Mouse (Mus musculus) liver, embryonic 16.5 days (tissue): ENCODE measurements around the gene Fam243. TPM values are rescaled to one million over a fixed set of nuclear protein-coding genes. Genes with fewer than 3 reads are reported as not detected.

Source experiments
- ATAC-seq: fragments of 200-750 bp; cut with Nextera tagmentation; 2 replicates; pipeline ENCODE4 v1.8.0; 2017; ENCODE audit warnings: low read depth, mild to moderate bottlenecking, moderate number of reproducible peaks, moderate library complexity
- H3K27ac ChIP-seq: fragments of 300-500 bp; sonication (generic); 2 replicates; pipeline ENCODE4 v1.5.1; 2014; ENCODE audit warnings: mild to moderate bottlenecking, low read length
- H3K27me3 ChIP-seq: fragments of 300-500 bp; sonication (generic); 2 replicates; pipeline ENCODE4 v1.6.1; 2014; ENCODE audit warnings: low read depth, low read length, mixed read lengths; ENCODE audit not compliant: control insufficient read depth, insufficient read depth
- H3K36me3 ChIP-seq: fragments of 300-500 bp; sonication (generic); 2 replicates; pipeline ENCODE4 v1.6.1; 2014; ENCODE audit warnings: mild to moderate bottlenecking; ENCODE audit not compliant: control insufficient read depth, insufficient read depth
- H3K4me1 ChIP-seq: fragments of 300-500 bp; sonication (generic); 2 replicates; pipeline ENCODE4 v1.6.1; 2014; ENCODE audit warnings: low read depth, low read length, mixed read lengths; ENCODE audit not compliant: control insufficient read depth
- H3K4me2 ChIP-seq: fragments of 300-500 bp; sonication (generic); 2 replicates; pipeline ENCODE4 v1.6.1; 2014; ENCODE audit warnings: low read depth, low read length, mixed read lengths
- H3K4me3 ChIP-seq: fragments of 300-500 bp; sonication (generic); 2 replicates; pipeline ENCODE4 v1.5.1; 2014; ENCODE audit warnings: low read depth, mild to moderate bottlenecking, low read length
- H3K9ac ChIP-seq: fragments of 300-500 bp; sonication (generic); 2 replicates; pipeline ENCODE4 v1.6.1; 2014; ENCODE audit warnings: low read depth, low read length
- H3K9me3 ChIP-seq: fragments of 300-500 bp; sonication (generic); replicated peaks from 2 replicates; pipeline ENCODE4 v1.6.1; 2016; ENCODE audit warnings: low read length; ENCODE audit not compliant: control insufficient read depth
- WGBS: fragments of 180-500 bp; shearing (Covaris S2); extraction: QIAGEN DNeasy Blood & Tissue Kit; methylation state at CpG from one replicate; pipeline ENCODE4 v1.1.7; 2014; ENCODE audit not compliant: insufficient replicate concordance; 5-methylcytosine and 5-hydroxymethylcytosine counted together
- polyA plus RNA-seq: library from polyadenylated mRNA; unstranded; fragments of >200 nt; fragmentation: Nextera tagmentation; extraction: Ambion mirVana; gene quantifications from 2 replicates; pipeline ENCODE4 v1.2.1, GENCODE M21; 2015

Gene Fam243
- polyA plus RNA-seq, 1 experiment from 2014 or later, result not detected

DNA sequence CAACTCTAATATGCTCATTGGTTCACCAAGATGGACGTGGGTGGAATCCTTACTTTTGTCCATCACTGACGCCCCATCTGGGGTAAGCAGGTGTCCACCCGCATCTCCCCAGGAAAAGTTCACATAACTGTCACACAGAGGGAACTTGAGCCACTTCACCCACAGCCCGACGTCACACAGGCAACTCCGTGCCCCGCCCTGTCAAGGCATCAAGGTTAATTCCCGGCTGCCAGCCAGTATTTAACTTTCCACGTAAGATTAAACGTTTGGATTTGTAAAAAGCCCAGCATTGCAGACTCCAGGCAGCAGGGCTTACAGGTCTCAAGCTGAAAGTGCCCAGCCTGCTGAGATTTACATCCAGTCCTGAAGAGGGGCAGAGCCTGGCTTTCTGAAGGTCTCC, 29.1 kb downstream of the Fam243 start, which contains the start of gene Kcne2:
Gene Kcne2, plus strand, starts transcription at position 289 of the 400 bp plus-strand sequence.
- WGBS, result 54% methylated on average over 10 of the region's 10 CpGs

DNA sequence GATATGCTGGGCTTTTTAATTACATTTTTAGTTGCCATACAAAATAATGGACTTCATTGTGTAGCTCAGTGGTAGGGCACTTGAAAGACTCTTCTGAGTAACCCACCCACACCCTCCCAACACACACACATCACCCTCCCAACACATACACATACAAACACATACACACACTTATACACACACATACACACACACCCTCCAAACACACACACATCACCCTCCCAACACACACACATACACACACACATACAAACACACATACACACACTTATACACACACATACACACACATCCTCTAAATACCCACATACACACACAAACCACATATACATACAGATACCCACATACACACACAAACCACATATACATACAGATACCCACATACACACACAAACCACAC, 31.2 kb downstream of the Fam243 start:
- Histone ChIP-seq H3K4me2 (no peak overlapping the region), H3K4me1 (no peaks in the 10 kb centered on the region), H3K4me3 (no peak overlapping the region), H3K27me3 (peaks cover 3% of the 10 kb centered on the region; the same call in 1 of the 2 replicates), H3K36me3 (no peaks in the 10 kb centered on the region), H3K9me3 (no peaks in the 10 kb centered on the region), H3K9ac (no peak overlapping the region), H3K27ac (no peak overlapping the region)
- ATAC-seq, result no peak

More for the DNA sequence above, 29.1 kb downstream of the Fam243 start, which contains the start of gene Kcne2:
- H3K36me3 ChIP-seq, result no peaks in the 10 kb centered on the region
- no peak within 1 kb of the TSS for H3K9ac ChIP-seq
- H3K4me1 ChIP-seq, result no peaks in the 10 kb centered on the region
- ATAC-seq, result no peak
- no peak within 1 kb of the TSS for H3K27ac ChIP-seq
- no peaks in the 10 kb centered on the region for H3K9me3 ChIP-seq
- H3K4me3 ChIP-seq, result no peak within 1 kb of the TSS
- H3K4me2 ChIP-seq, result no peak within 1 kb of the TSS
- 0 out of 2 replicates have a peak, but pooled peaks cover 3% of the 10 kb centered on the region for H3K27me3 ChIP-seq

DNA sequence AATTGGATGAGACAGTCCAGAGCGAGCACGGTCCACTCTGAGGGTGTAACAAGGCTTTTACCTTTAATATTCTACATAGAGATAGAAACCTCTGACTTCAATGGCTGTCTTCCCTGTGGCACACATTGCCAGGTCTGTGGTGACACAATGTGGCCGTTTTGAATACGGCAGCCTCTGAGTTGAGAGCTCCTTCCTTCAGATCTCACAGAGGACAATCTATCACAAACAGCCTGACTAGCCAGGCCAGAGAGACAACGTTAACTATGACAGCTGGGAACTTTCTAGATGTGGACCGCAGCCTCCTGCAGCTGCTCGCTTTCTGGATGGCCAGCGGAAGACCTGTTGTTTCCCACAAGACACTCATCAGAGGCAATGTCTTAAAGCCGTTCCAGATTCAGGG, 32.5 kb downstream of the Fam243 start:
- H3K36me3 ChIP-seq, result no peaks in the 10 kb centered on the region
- no peak overlapping the region for H3K27ac ChIP-seq
- 68% methylated on average over 9 of the region's 9 CpGs for WGBS
- H3K9ac ChIP-seq, result no peak overlapping the region
- H3K9me3 ChIP-seq, result no peaks in the 10 kb centered on the region
- no peak overlapping the region for H3K4me3 ChIP-seq
- no peaks in the 10 kb centered on the region; the same call in 1 of the 2 replicates for H3K27me3 ChIP-seq
- H3K4me1 ChIP-seq, result no peaks in the 10 kb centered on the region
- ATAC-seq, result no peak
- no peak overlapping the region for H3K4me2 ChIP-seq

DNA sequence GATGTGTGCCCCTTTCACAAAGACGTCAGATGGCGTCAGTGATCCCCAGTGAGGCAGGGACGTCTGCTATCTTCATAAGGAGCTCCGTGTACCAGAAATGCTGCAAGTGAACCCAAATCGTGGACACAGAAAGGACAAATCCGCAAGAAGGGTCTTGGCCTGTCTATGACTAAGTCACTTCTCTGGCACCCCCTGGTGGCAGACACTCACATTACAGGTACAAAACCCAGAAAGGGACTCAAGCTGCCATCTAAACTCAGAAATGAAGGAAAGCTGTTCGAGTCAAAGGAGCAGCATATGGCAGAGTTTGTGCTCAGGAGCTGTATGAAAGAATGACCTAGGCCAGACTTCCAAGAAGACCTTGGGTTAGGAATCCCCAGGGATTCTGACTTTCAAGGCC, 34.6 kb downstream of the Fam243 start:
- Histone ChIP-seq H3K9ac (no peak overlapping the region), H3K36me3 (no peaks in the 10 kb centered on the region), H3K9me3 (no peaks in the 10 kb centered on the region), H3K27ac (no peak overlapping the region), H3K4me2 (no peak overlapping the region), H3K27me3 (no peaks in the 10 kb centered on the region; the same call in 1 of the 2 replicates), H3K4me3 (no peak overlapping the region), H3K4me1 (no peaks in the 10 kb centered on the region)
- no peak for ATAC-seq
- WGBS, result 11% methylated on average over 7 of the region's 7 CpGs

DNA sequence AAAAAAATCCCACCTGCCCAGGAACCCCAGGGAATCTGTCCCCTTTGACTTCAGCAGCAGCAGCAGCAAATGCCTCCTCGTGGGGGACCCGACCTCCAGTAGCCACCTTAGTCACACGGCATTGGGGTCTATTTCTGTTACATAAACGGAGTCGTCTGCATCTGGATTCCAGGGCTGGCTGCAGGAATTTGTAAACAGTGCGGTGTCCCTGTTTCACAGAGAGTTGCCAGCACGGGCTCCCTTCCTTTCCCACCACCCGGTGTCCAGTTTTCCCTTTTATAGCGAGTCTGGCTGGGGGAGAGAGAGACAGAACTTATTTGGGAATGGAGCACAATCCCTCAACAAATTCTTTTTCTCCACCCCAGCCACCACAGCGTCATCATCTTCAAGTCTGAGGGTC, 36.2 kb downstream of the Fam243 start:
- Histone ChIP-seq H3K9ac (no peak overlapping the region), H3K27ac (no peak overlapping the region), H3K27me3 (no peaks in the 10 kb centered on the region; the same call in 1 of the 2 replicates), H3K36me3 (no peaks in the 10 kb centered on the region), H3K4me2 (no peak overlapping the region), H3K9me3 (no peaks in the 10 kb centered on the region), H3K4me1 (no peaks in the 10 kb centered on the region), H3K4me3 (no peak overlapping the region)
- ATAC-seq, result no peak
- 26% methylated on average over 10 of the region's 10 CpGs for WGBS

DNA sequence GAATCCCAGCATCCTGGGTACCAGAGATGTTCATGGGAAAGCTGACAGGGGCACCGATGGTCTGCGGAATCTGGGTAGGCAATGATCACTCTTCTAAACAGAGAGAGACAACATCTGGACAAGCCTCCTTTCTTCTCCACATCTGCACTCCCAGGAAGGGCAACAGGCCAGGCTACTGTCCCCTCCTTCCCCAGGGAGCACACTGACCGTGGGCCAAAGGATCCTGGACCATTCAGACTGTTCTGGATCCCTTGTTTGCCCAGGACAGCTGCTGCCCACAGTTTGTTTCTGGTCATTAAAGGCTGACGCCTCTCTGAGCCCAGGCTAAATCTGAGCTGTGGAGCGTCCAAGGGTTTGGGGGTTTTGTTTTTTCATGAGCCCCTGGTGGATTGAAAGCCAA, 38.6 kb downstream of the Fam243 start:
- Histone ChIP-seq H3K4me3 (no peak overlapping the region), H3K4me2 (no peak overlapping the region), H3K36me3 (no peaks in the 10 kb centered on the region), H3K9me3 (no peaks in the 10 kb centered on the region), H3K27ac (no peak overlapping the region), H3K4me1 (no peaks in the 10 kb centered on the region), H3K27me3 (no peaks in the 10 kb centered on the region; the same call in 1 of the 2 replicates), H3K9ac (no peak overlapping the region)
- ATAC-seq, result no peak
- WGBS, result 66% methylated on average over 5 of the region's 5 CpGs

DNA sequence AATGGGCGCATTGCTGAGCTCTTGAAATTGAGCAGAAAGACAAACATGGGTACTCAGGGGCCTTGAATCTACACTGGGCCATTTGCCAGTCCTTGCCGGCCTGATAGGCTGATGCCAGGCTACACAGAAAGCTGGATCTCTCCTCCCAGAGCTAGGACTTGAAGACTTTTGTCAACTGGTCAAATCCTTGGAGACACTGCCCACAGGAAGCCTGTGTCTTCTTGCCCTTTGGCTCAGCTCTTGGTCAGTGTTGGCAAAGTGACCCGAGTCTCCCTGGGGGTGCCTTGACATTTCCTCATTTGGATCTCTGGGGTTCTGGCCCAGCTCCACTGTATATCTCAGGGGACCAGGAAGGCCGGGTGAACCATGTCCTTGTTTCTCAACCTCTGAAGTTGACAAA, 45.7 kb downstream of the Fam243 start:
- Histone ChIP-seq H3K36me3 (no peaks in the 10 kb centered on the region), H3K4me2 (no peak overlapping the region), H3K27me3 (no peaks in the 10 kb centered on the region), H3K4me1 (no peaks in the 10 kb centered on the region), H3K4me3 (no peak overlapping the region), H3K9ac (no peak overlapping the region), H3K9me3 (no peaks in the 10 kb centered on the region), H3K27ac (no peak overlapping the region)
- 46% methylated on average over 4 of the region's 4 CpGs for WGBS
- ATAC-seq, result no peak

DNA sequence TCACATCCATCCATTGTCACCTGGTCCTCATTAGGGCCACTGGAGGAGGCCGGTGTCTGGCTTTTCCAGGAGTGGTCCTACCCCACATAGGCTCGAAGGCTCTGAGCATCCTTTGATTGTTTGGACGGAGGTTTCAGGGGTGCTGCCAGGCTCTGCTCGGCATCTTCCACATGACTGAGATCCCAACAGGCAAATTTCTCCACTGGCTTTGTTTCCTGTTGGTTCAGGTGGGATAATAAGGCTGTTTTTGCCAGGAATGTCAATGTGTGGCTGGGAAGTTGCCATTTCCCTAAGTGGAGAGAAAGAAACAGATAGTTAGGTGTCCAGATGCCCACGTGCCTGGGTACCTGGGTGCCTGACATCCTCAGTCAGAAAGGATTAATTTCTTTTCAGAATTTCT, 46.7 kb downstream of the Fam243 start:
- H3K27ac ChIP-seq, result no peak overlapping the region

More for the DNA sequence above, 46.7 kb downstream of the Fam243 start:
- H3K9me3 ChIP-seq, result no peaks in the 10 kb centered on the region
- no peak overlapping the region for H3K9ac ChIP-seq
- H3K4me2 ChIP-seq, result no peak overlapping the region
- H3K4me1 ChIP-seq, result no peaks in the 10 kb centered on the region
- no peaks in the 10 kb centered on the region for H3K36me3 ChIP-seq
- WGBS, result 60% methylated on average over 5 of the region's 5 CpGs
- no peak overlapping the region for H3K4me3 ChIP-seq
- no peak for ATAC-seq
- no peaks in the 10 kb centered on the region for H3K27me3 ChIP-seq
